Mouse (Mus musculus): ENCODE measurements around the gene Ppp1r12b.

GRCm38 (mm10) chr1:134824896-134825295 is 130.8 kb downstream of the Ppp1r12b start:
- no peak for TF ChIP-seq HCFC1 (IDR thresholded peaks at IDR 0.05; ENCODE audit: low read depth, low read length)
- no peak for TF ChIP-seq ZKSCAN1 (IDR thresholded peaks at IDR 0.05; ENCODE audit: low read depth, low read length)
- TF ChIP-seq EP300 (IDR thresholded peaks at IDR 0.05; ENCODE audit: low read depth in 1 of 2, low read length in 2 of 2): no peak
- no peak for TF ChIP-seq CHD2 (IDR thresholded peaks at IDR 0.05; ENCODE audit: low read length)
- TF ChIP-seq MXI1 (IDR thresholded peaks at IDR 0.05; ENCODE audit: low read depth, low read length): no peak
- TF ChIP-seq POLR2A (IDR thresholded peaks at IDR 0.05; ENCODE audit: control insufficient read depth in 1 of 2, insufficient read depth in 1 of 2, low read depth in 1 of 2, low read length in 2 of 2, poor library complexity in 1 of 2): no peak
- no peak for TF ChIP-seq CTCF (IDR thresholded peaks at IDR 0.05 in 2 of 3, conservative IDR thresholded peaks at IDR 0.05 in 1 of 3; ENCODE audit: control insufficient read depth in 1 of 3, insufficient read depth in 1 of 3, low read depth in 2 of 3, low read length in 3 of 3, poor library complexity in 1 of 3, severe bottlenecking in 1 of 3)

Measured in MEL (cell line).